Mouse (Mus musculus): Measurements from ENCODE around the gene Fam53b. TPM values are rescaled to one million over a fixed set of nuclear protein-coding genes. Genes with fewer than 3 reads are reported as not detected.

Gene Fam53b
- polyA plus RNA-seq, 1 experiment from 2014 or later, result 36.3 TPM

DNA sequence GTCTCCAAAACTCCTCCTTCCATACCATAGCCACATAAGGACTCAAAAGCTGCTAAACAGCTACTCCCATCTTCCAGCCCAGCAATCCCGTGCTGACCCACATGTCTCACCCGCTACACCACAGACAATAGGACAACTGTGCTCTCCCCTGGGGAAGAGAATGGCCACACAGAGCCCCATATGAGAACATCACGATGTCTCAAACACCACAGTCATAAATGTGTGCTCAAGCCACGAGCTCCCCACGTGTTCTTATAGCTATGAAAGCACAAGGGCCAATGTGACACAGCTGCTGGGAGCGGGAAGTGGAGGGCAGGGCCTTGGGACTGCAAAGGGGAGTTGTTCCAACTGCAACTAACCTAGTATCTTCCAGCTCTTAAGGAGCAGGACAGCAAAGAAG is 20.2 kb downstream of the Fam53b start:
- CTCF ChIA-PET, result interaction anchor here (1.0 to 1.3 kb wide), 3 partner anchors 9 to 15 kb away, joined by 3 to 6 read pairs (median 3); no protein-coding TSS in a partner anchor
- POLR2A ChIA-PET, result interaction anchor here (2.4 kb wide), 1 partner anchor 9 kb away, joined by 7 read pairs; no protein-coding TSS in a partner anchor
- no peak for TF ChIP-seq CTCF (IDR thresholded peaks at IDR 0.05)
- DNase-seq (ENCODE audit: low read depth, low spot score) (no peak), ATAC-seq (no peak)
- H3K27me3 ChIP-seq, result no peaks in the 10 kb centered on the region
- in situ Hi-C loops (cut with MboI; ENCODE audit: low pct_unique_long_range_greater_than_20kb), result no loop called here

DNA sequence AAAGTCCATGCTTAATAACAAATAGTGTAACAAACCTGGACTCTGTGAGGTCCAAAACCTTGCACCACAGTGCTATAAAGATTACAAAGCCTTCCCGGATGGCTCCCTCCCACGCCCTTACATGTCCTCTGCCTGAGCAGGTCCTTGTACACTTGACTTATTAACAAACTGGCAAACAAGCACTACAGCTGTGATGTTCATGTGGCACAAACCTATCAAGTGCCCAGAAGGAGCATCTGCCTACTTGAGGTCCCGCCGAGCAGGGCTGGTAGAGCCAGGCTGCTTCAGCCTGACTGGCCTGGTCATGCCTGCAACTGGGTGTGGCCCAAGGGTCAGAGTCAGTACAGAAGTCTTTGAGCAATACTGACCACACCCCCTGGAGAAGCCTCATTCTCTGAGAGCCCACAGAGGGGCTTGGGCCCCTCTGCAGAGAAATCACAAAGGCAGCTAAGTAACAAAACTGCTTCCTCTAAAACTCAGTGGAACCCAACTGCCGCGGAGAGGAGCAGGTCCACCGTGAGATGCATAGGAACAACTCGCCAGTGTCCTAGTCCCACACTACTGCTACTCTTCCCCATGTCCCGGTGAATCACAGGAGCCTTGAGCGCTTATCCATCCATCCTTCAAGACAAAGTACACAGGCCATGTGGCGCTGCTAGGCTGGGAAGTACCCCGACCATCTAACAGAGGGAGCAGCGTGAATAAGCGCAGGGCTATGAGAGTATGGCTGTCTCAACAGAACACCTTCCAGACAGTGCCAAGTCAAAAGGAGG is 23.1 kb downstream of the Fam53b start:
- no peaks in the 10 kb centered on the region for H3K27me3 ChIP-seq
- no peak for TF ChIP-seq CTCF (IDR thresholded peaks at IDR 0.05)
- ChIA-PET POLR2A (no interaction called here), CTCF (no interaction called here)
- DNase-seq (ENCODE audit: low read depth, low spot score) (no peak), ATAC-seq (no peak)
- in situ Hi-C loops (cut with MboI; ENCODE audit: low pct_unique_long_range_greater_than_20kb), result no loop called here

DNA sequence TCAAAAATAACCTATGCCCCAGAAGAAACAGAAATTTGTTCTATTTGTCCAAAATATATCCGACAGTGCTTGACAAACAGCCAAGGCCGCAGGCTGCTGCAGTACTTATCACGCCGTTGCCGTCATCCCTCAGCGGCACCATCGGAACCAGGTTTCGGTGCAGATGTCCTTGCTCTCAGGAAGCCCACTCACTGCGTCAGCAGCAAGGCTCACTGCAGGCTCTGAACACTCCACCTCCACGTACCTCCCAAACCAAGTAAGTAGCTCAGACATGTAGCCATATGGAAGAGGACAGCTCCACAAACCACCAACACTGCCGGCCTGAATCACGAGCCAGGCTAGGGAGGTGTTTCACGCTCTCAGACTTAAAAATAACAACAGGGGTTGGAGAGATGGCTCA is 24.9 kb downstream of the Fam53b start:
- in situ Hi-C loops (cut with MboI; ENCODE audit: low pct_unique_long_range_greater_than_20kb), result no loop called here
- DNase-seq (ENCODE audit: low read depth, low spot score) (no peak), ATAC-seq (no peak)
- TF ChIP-seq CTCF (IDR thresholded peaks at IDR 0.05), result no peak
- ChIA-PET POLR2A (interaction anchor here (0.7 to 1.2 kb wide), 2 partner anchors 13 to 33 kb away, joined by 3 read pairs; no protein-coding TSS in a partner anchor), CTCF (no interaction called here)
- H3K27me3 ChIP-seq, result no peaks in the 10 kb centered on the region

DNA sequence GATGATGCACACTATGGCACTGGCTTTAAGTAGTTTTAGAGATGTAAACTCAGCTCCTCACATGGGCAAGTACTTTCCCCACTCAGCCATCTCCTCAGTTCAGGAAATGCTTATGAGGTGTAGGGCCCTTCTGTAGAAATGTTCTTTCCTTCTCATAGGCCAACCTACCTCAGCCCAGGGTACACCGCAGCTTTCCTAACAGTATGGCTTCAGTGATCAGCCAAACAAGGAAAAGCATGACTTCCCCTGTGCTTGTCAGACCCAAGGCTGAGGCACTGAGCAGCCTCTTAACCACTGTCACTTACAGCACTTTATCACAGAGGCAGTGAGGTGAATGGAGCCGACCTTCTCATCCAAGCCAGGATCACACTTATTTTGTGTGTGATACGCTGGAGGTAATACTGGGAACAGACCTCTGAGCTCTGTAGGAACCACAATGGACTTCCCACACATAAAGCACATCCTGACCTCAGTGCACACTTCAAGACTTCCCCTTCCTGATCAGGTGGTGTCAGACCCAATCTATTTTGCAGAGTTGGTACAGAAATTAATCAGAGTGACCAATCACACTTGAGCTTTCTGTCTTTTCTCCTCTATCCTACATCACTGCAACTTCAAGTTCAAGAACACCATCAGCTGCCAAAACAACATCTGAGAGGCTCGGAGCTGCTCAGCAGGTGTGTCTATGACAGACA is 26.0 kb downstream of the Fam53b start:
- POLR2A ChIA-PET, result interaction anchor here (0.5 to 1.6 kb wide), 2 partner anchors 14 to 22 kb away, joined by 3 read pairs; no protein-coding TSS in a partner anchor
- no peak for ATAC-seq
- TF ChIP-seq CTCF (IDR thresholded peaks at IDR 0.05), result no peak

DNA sequence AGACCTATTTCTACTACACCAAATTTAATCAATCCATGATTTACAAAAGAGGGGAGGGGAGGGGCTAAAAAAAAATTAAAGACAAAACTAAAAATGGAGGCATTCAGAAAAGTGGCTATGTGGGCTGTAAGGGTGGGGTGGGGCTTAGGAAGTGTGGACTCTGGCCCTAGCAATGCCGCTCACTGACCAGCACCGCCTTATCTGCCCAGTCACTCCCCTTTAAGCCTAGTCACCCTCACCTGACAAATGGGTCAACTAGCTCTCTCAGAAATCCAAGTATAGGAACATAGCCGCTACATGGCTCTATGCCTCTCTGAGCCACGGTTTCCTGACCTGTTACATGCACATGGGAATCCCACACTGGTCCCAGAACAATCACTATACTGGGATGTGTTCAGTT is 26.7 kb downstream of the Fam53b start:
- ATAC-seq (no peak), DNase-seq (ENCODE audit: low read depth, low spot score) (no peak)
- no peak for TF ChIP-seq CTCF (IDR thresholded peaks at IDR 0.05)
- H3K27me3 ChIP-seq, result no peaks in the 10 kb centered on the region
- CTCF ChIA-PET, result no interaction called here
- in situ Hi-C loops (cut with MboI; ENCODE audit: low pct_unique_long_range_greater_than_20kb), result no loop called here
- POLR2A ChIA-PET, result interaction anchor here (1.6 kb wide), 1 partner anchor 22 kb away, joined by 3 read pairs; no protein-coding TSS in a partner anchor

More for the DNA sequence above, 26.0 kb downstream of the Fam53b start:
- CTCF ChIA-PET, result no interaction called here
- no peaks in the 10 kb centered on the region for H3K27me3 ChIP-seq
- DNase-seq (ENCODE audit: low read depth, low spot score), result no peak
- in situ Hi-C loops (cut with MboI; ENCODE audit: low pct_unique_long_range_greater_than_20kb), result no loop called here

DNA sequence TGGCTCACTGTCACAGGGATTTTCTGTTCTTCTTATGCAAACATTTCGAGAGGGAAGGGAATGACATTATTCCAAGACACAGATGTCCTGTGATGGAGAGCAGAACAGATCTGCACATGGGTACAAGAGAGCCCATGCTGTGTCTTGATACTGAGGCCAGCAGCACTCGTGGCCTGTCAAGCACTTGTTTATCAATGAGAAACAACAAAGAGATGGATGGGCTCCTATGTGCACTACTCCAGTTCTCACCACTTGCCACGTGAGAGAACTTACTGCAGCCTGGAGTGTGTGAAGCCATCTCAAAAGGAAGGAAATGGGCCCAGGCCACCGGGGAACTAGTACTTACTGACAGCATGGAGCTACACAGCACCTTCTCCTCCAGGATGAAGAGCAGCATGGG is 27.2 kb downstream of the Fam53b start:
- ChIA-PET POLR2A (interaction anchor here (1.6 kb wide), 1 partner anchor 23 kb away, joined by 3 read pairs; no protein-coding TSS in a partner anchor), CTCF (no interaction called here)
- H3K27me3 ChIP-seq, result no peaks in the 10 kb centered on the region
- DNase-seq (ENCODE audit: low read depth, low spot score) (no peak), ATAC-seq (no peak)
- in situ Hi-C loops (cut with MboI; ENCODE audit: low pct_unique_long_range_greater_than_20kb), result no loop called here
- no peak for TF ChIP-seq CTCF (IDR thresholded peaks at IDR 0.05)

DNA sequence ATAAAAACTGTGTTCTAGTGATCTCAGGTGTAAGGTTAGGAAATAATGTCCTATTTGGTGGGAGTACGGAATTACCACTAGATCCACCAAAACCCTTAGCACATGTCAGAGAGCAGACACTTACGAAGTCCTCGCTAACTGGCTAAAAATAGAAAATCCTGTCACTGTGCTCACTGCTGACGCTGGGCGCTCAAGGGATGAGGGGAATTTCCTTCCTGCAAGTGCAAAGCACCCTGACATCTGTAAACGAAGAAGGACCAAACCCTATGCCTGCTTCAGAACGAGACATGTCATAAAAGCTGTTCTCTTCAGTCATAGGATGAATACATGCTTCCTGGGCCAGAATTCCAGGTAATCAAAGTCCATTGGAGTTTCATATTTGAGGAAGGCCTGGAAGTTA is 27.7 kb downstream of the Fam53b start:
- in situ Hi-C loops (cut with MboI; ENCODE audit: low pct_unique_long_range_greater_than_20kb), result no loop called here
- ATAC-seq (no peak), DNase-seq (ENCODE audit: low read depth, low spot score) (no peak)
- no peak for TF ChIP-seq CTCF (IDR thresholded peaks at IDR 0.05)
- H3K27me3 ChIP-seq, result no peaks in the 10 kb centered on the region
- POLR2A ChIA-PET, result interaction anchor here (1.6 kb wide), 1 partner anchor 23 kb away, joined by 3 read pairs; no protein-coding TSS in a partner anchor
- CTCF ChIA-PET, result no interaction called here

DNA sequence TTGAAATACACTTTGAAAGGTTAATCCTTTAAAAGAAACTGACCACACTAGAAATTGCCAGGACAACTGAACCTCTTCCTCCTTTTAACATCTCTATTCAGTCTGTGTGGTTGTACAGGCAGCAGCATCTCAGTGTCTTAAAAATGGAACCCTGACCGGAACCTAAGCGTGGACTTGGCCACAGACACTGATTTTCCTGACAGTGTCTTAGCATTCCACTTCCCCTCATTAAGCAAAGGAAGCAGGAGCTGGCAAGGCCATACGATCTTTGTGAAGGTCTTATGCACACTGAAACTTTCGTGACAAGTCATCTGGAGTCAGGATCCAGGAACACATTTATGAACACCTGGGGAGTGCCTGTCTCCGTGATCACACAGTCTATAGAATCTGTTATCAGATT is 29.6 kb downstream of the Fam53b start:
- CTCF ChIA-PET, result interaction anchor here (1.4 kb wide), 1 partner anchor 128 kb away, joined by 3 read pairs; no protein-coding TSS in a partner anchor
- in situ Hi-C loops (cut with MboI; ENCODE audit: low pct_unique_long_range_greater_than_20kb), result no loop called here

DNA sequence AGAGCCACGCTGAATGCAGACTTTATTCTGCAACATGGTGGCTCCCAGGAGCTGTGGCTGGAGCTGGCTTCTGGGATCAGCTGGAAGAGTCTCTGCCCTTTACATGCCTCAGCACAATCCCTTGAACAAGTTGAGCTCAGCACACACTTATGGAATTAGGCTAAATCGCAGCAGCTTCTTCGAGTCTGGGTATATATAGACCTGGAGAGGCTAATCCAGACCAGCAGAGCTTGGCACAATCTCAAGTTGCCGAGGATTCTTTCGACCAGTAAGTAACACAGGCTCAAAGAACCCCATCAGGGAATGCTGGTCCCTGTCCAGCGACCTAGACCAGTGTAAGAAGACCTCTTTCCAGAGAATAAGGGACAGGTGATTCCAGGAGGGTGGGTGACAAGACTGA is 31.8 kb downstream of the Fam53b start:
- in situ Hi-C loops (cut with MboI; ENCODE audit: low pct_unique_long_range_greater_than_20kb), result no loop called here
- ChIA-PET POLR2A (interaction anchor here (1.0 to 1.4 kb wide), 3 partner anchors 19 to 32 kb away, joined by 3 to 6 read pairs (median 3); partner anchors contain the start of gene Fam53b), CTCF (interaction anchor here (1.0 to 2.1 kb wide), 8 partner anchors 10 to 46 kb away, joined by 3 to 6 read pairs (median 4); no protein-coding TSS in a partner anchor)
- ATAC-seq (no peak), DNase-seq (ENCODE audit: low read depth, low spot score) (no peak)
- H3K27me3 ChIP-seq, result no peaks in the 10 kb centered on the region
- TF ChIP-seq CTCF (IDR thresholded peaks at IDR 0.05), result no peak

More for the DNA sequence above, 29.6 kb downstream of the Fam53b start:
- H3K27me3 ChIP-seq, result no peaks in the 10 kb centered on the region
- POLR2A ChIA-PET, result no interaction called here
- TF ChIP-seq CTCF (IDR thresholded peaks at IDR 0.05), result no peak
- no peak for ATAC-seq
- no peak for DNase-seq (ENCODE audit: low read depth, low spot score)

DNA sequence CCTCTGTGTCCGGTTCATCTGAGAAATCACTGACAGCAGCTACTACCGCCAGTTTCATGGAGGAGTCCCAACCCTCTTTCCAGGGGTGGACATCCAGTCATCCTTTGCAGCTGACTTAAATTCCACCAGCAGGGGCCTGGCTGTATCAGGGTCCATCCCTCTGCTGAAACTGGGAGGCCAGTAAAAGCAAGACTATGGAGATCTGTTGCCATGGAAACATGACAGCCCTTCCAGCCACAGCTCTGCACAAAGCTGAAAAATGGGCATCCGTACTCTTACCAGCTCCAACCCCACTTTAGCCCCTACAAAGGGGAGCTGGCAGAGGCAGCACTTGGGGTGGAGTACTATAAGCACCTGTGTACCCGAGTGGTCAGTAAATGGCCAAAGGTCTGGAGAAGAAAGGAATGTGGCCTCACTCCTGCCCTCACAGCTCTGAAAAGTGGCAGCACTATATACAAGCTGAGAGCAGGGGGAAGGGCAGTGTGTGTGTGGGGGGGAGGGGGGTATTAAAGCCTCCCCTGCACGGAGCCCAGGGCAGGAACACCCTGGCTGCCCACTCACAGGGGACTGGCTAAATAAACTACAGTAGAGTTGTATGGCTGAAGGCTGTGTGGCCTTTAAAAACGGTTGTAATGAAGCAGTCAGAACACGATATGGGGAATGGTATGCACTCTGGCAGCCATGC is 32.4 kb downstream of the Fam53b start:
- DNase-seq (ENCODE audit: low read depth, low spot score), result no peak
- POLR2A ChIA-PET, result interaction anchor here (1.0 to 1.4 kb wide), 3 partner anchors 20 to 32 kb away, joined by 3 to 6 read pairs (median 3); partner anchors contain the start of gene Fam53b
- no peak for TF ChIP-seq CTCF (IDR thresholded peaks at IDR 0.05)
- in situ Hi-C loops (cut with MboI; ENCODE audit: low pct_unique_long_range_greater_than_20kb), result no loop called here
- CTCF ChIA-PET, result interaction anchor here (1.1 to 2.1 kb wide), 6 partner anchors 10 to 43 kb away, joined by 3 to 6 read pairs (median 4); no protein-coding TSS in a partner anchor
- no peaks in the 10 kb centered on the region for H3K27me3 ChIP-seq
- no peak for ATAC-seq

Data from Patski (cell line).